Mouse (Mus musculus): ENCODE data around the gene Myh11.

Gene Myh11

DNA sequence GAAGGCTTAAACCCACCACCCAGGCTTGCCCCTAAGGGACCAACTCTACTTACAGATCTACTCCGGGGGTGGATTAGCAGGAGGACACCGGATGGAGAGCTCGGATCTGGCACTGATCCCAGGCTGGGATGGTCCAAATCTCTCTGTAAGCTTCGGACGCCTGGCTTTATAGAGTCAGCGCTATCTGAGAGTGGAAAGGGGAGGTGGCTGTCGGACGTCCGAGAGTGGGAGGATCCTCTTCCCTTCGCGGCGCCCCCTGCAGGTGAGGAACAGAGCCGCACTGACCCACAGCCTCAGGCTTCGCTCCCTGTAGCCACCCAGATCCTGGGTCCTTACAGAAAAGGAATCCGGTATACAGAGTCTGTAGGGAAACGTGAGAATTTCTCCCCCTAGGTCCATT, at the start of gene Myh11:
Myh11 (minus strand) TSS at position 150 of the 400 bp plus-strand sequence.
- in situ Hi-C loops (cut with MboI, MseI) = no loop called here

- in situ Hi-C loops (cut with MboI, MseI) = no loop called here
Measured at GRCm38 (mm10) chr16:14328156-14328555, 37.0 kb upstream of the Myh11 start.

GRCm38 (mm10) chr16:14320494-14320893, 29.3 kb upstream of the Myh11 start:
- in situ Hi-C loops (cut with MboI, MseI) = loop anchor here in 1 of 2 experiments (25.0 kb wide), 1 partner anchor 1292 kb away; no protein-coding TSS in a partner anchor

DNA sequence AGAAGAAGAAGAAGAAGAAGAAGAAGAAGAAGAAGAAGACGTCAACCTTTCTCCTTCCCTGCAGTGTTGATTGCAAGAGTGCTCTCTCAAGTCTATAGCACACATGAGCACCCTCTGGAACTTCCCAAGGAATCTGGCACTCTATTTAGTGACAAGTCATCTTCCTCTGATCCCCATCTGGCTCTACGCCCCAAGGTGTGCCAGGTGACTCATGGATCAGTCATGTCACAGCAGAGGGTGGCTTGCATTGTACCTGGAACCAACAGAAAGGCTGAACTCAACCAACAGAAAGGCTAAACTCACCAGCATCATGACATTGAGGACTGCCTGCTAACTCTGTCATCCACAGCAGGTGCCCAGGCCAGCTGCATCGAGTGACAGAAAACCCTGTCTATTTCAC, 28.5 kb upstream of the Myh11 start:
- in situ Hi-C loops (cut with MboI, MseI) = loop anchor here (5.0 to 25.0 kb wide), 3 partner anchors 38 to 1545 kb away; partner anchors contain the start of gene Mzt2 (in 1 of the 2)

DNA sequence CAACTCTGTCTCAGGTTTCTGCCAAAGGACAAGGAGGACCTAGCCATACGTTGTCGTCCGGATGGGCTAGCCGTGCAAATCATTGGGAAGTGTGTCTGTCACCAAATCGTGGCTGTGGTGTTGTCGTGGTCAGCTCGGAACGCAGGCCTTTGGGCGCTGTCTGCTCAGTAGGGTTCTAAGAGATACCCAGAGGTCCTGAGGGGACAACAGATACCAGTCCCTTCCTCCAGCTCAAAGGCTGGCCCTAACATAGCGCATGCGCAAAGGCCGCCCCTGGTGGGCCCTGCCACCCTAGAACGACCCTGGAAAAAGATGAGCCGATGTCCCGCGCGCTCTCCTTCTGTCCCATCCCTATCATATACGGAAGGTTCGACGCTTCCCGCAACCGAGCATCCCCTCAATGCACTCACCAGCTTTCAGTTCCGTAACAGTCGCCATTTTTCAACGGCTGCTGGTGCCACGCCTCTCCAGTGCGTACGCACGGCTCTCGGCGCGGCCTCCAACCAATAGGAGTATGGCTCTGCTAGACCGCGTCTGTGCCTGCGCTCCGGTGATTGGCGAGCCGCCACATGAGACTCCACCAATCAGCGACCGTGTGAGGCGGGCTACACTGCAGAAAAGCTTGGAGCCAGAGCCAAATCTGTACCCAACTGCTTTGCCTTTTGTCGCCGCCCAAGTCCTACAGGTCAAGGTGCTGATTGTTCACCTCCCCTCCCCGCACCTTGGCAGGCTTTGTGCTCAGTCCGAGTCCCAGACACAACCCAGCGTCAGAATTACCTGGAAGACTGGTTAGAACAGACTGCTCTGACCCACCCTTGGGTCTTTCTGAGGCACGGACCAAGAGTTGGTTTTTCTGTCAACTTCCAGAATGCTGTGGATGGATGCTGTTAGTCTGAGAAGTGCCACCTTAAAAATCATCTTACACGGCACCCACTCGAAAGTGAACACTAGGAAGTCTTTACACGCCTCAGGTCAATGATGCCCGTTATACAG, 26.0 kb upstream of the Myh11 start, which contains the start of gene Fopnl:
Fopnl (minus strand) TSS at position 522 of the 993 bp plus-strand sequence.
- in situ Hi-C loops (cut with MboI, MseI) = loop anchor here (5.0 to 25.0 kb wide), 3 partner anchors 40 to 1548 kb away; partner anchors contain the start of gene Mzt2 (in 1 of the 2)

- in situ Hi-C loops (cut with MboI, MseI) = loop anchor here (5.0 to 25.0 kb wide), 3 partner anchors 49 to 1552 kb away; partner anchors contain the start of genes Abcc1 (in 1 of the 2) and Mzt2 (in 1 of the 2)
Measured at GRCm38 (mm10) chr16:14312914-14313313, 21.7 kb upstream of the Myh11 start.

- in situ Hi-C loops (cut with MboI, MseI) = loop anchor here (5.0 to 25.0 kb wide), 3 partner anchors 51 to 1553 kb away; partner anchors contain the start of genes Abcc1 (in 1 of the 2) and Mzt2 (in 1 of the 2)
Measured at GRCm38 (mm10) chr16:14311371-14311770, 20.2 kb upstream of the Myh11 start.

DNA sequence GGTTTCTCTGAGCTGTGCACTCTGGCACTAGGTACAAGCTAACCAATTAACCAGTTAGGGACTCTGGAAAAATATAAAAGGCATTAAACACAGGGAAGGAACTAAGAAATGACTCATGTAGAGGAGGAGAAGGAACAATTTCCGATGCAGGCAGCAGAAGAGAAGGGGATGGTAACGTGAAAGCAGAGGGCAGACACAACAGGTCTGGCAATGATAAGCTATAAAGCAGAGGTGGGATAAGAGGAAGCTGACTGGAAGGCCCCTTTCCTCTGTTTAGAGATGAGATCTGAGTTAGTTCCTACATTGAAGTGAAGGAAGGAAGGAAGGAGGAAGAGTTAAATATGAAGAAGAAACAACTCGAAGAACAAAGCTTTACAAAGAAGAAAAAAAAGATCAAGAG, 18.7 kb upstream of the Myh11 start:
- in situ Hi-C loops (cut with MboI, MseI) = loop anchor here (5.0 to 25.0 kb wide), 3 partner anchors 52 to 1555 kb away; partner anchors contain the start of genes Abcc1 (in 1 of the 2) and Mzt2 (in 1 of the 2)

- in situ Hi-C loops (cut with MboI, MseI) = loop anchor here in 1 of 2 experiments (25.0 kb wide), 1 partner anchor 1304 kb away; no protein-coding TSS in a partner anchor
Measured at GRCm38 (mm10) chr16:14308245-14309073, 17.3 kb upstream of the Myh11 start.

GRCm38 (mm10) chr16:14307373-14307772, 16.2 kb upstream of the Myh11 start:
- in situ Hi-C loops (cut with MboI, MseI) = loop anchor here in 1 of 2 experiments (25.0 kb wide), 1 partner anchor 1305 kb away; no protein-coding TSS in a partner anchor

DNA sequence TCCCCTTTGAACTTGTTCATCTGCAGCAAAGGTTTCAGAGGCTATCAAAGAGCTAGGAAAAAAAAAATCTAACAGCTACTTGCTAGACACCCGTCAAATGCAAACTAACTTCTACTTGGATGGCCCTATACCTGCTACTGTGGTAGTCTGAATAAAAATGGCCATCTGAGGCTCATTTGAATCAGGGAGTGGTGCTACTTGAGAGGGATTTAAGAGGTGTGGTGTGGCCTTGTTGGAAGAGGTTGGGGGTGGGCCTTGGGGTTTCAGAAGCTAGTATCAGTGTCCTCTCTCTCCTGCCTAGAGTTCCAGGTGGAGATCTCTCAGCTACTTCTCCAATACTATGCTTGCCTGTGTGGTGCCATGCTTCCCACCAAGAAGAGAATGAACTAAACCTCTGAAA, 15.3 kb upstream of the Myh11 start:
- in situ Hi-C loops (cut with MboI, MseI) = loop anchor here in 1 of 2 experiments (25.0 kb wide), 1 partner anchor 1306 kb away; no protein-coding TSS in a partner anchor

GRCm38 (mm10) chr16:14304791-14305190, 13.6 kb upstream of the Myh11 start:
- in situ Hi-C loops (cut with MboI, MseI) = loop anchor here in 1 of 2 experiments (25.0 kb wide), 1 partner anchor 1308 kb away; no protein-coding TSS in a partner anchor

DNA sequence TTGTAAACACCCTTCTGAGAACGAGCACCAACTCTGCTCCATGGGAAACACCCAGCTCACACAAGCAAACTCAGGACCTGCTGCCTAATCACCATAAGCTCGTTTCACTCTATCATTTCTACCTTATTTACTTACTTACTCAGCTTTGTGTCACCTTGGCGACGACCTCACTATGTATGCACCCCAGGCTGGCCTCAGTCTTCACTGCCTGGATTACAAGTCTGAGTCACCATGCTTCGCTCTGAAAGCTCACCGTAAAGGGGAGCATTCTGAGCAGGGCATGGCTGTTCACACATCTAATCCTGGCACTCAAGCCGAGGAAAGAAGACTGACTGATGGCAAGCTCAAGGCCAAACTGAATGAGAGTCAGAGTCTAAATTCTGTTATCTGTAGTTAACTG, 12.5 kb upstream of the Myh11 start:
- in situ Hi-C loops (cut with MboI, MseI) = loop anchor here in 1 of 2 experiments (25.0 kb wide), 1 partner anchor 1309 kb away; no protein-coding TSS in a partner anchor

DNA sequence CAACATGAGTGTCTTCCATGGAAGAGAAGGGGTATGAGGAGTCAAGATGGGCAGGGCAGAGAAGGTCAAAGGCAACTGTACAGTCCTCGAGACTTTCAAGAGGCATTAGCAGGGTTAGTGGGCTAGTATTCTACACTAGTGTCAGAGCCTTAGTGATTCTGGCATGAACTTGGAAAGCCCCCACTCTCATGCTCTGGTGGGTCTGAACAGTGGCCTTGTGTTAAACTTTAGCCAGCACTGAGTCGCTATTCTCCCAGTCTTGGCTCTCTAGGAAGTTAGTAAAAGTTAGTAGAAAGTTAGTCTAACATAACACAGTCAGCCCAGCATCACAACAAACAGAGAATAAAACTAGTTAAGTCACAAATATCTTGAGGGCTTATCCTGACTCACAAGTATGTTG, 12.0 kb upstream of the Myh11 start:
- in situ Hi-C loops (cut with MboI, MseI) = loop anchor here in 1 of 2 experiments (25.0 kb wide), 1 partner anchor 1309 kb away; no protein-coding TSS in a partner anchor

DNA sequence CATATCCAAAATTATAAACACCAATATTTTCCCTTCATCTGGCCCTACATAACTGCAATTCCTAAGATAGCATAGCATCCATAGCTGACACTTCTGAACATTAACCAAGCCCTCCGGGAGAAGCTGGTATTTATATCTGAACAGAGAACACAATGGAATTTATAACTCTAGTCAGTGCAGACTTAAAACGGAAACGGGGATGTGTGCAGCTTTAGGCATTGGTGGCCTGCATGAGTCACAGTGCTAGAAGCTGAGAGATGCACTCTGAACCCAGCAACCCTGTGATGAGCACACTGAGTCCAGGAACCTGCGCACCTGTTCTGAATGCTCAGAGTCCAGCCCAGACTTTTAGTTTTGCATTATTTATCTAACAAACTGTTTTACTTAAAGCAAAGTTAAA, 7.3 kb upstream of the Myh11 start:
- in situ Hi-C loops (cut with MboI, MseI) = no loop called here

- in situ Hi-C loops (cut with MboI, MseI) = no loop called here
Measured at GRCm38 (mm10) chr16:14297746-14298145, 6.6 kb upstream of the Myh11 start.

DNA sequence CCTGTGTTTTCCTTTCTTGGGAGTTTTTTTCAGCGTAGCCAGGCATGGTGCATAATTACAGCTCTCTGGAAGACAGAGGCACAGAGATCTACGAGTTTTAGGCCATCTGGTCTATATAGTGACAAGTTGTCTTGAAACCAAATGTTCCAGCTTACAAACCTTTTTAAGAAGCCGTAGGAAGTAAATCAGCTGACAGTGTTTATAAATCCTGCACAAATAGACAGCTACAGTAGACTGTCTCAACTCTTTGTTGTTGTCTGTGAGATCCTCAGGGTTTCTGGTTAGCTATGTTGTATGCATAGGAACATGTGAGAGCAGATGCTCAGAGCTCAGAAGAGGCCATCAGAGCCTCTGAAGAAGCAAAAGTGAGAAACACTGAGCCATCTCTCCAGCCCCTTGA, 6.0 kb upstream of the Myh11 start:
- in situ Hi-C loops (cut with MboI, MseI) = no loop called here

GRCm38 (mm10) chr16:14296544-14297124, 5.5 kb upstream of the Myh11 start:
- in situ Hi-C loops (cut with MboI, MseI) = no loop called here

DNA sequence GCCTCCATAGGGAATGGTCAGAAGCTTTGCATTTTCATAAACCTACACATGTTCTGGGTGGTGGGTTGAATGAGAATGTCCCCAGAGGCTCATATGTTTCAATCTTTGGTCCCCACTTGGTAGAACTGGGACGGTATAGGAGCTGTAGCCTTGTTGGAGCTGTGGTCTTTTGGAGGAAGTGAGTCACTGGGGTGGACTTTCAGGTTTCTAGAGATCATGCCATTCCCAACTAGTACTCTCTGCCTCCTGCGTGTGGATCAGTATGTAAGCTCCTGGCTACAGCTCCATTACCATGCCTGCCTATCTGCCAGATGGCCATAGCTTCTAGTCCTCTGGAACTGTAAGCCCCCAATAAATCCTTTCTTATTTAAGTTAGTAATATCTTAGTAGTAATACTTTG, 4.1 kb upstream of the Myh11 start:
- in situ Hi-C loops (cut with MboI, MseI) = no loop called here

All from T-helper 17 cell (primary cell).